Mouse (Mus musculus) adrenal gland, adult 8-10 months (tissue): ENCODE measurements at regions not wholly inside any gene's neighbourhood (a gene's known extent, or its start where the extent isn't known, plus 50 kb on each side); places are given as distances from the start of the nearest gene placed in this dataset.
A peak's percentile ranks its signal among the peaks of the same experiment; 100 is the strongest.
"Not testable (repeated sequence)": the region's sequence is repeated elsewhere in the genome, so short reads cannot be mapped to it uniquely, and the experiment has no call there.

Source experiments
- DNase-seq: peaks from one replicate; pipeline ENCODE4 v3.0.0; 2022

DNA sequence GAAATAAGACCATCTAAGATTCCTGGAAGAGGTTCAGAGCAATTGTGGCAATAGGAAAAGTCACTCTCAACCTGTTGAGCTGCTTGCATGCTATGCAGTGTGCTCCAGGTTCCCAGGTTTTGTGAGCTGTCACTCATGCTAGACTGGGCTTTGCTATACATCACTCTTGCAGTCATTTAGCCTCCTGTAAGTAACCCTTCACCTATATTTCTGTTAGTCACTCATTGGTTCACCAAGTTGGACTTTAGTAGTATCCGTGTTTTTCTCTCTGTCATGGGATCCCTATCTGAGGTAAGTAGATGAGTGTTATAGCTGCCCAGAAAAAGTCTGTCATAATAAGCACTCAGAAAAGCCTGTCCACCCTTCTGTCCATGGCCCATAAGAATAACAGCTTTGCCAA, 332.3 kb upstream of the Tbl1xr1 start:
- no peak for DNase-seq

DNA sequence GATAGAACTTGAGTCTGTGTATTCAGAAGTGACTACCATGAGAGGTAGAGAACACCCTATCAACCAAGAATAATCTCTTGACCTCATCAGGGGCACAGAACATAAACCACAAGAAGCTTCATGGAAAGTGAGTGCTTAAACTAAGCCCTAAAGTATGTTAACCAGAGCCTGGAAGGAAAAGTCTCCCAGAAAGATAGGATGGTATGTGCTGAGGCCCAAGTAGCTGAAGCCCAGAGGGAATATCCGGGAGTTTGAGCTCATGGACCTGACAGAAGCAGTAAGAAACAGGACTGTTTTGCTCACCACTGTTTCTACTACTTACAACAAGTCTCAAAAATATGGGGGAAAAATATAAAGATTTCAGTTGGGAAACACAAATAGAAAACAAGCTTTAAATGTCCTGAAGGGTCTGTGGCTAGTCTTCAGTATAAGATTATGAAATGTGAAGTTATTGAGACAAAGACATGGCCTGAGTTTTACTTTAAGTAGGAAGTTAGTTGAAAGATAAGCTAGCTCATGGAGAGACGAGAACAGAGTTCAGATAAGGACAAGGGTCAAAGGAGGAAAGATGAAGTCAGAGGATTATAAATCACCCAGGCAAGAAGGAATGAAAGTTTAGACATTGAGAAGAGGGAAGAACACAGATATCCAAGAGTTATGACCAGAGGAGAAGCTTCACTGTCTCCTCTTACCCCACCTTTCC, 315.8 kb upstream of the Tbl1xr1 start:
- no peak for DNase-seq

DNA sequence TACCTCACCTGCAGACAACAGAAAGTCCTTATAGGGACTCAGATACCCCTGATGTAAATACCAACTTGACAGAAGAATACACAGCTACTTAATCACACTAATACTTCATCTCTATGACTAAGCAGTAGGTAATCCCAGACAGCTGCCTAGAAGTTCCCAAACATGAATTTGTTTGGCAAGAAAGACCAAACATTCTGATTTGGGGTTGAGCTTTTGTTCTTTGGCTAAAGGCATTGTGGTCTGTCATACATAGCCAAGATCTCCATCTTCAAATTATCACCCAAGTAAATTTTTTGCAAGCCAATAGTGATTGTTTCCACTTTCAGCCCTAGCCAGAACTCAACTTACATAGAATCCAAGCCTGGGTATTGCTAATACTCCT, 315.2 kb upstream of the Tbl1xr1 start:
- no peak for DNase-seq

DNA sequence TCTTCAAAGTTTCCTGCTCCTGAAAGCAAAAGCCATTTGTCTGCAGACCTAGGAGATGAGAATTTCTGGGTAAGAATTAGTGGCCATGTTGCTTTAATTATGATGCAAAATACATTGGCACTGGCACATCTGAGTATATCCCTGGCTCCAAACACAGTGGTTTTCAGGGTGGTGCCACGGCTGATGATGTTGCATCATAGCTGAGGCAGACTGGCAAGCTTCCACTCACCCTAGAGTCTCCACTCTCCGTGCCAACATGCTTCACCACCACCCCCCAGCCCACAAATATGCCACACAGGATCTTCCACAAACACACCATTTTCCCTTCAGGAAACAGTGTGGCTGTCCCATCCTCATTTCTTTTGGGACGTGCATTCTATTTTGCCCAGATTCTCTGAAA, 314.5 kb upstream of the Tbl1xr1 start:
- DNase-seq: peak; percentile 33

DNA sequence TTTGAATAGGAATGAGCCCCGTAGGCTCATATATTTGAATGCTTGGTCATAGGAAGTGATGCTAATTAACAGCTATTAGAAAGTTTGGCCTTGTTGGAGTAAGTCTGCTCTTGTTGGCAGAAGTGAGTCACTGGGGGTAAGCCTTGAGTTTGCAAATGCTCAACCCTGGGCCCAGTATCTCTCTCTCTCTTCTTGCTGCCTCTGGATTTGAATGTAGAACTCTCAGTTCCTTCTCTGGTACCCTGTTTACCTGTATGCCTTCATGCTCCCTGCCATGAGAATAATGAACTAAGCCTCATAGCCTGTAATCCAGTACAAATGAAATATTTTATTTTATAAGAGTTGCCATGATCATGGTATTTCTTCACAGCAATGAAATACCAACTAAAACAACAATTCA, 308.4 kb upstream of the Tbl1xr1 start:
- no peak for DNase-seq

DNA sequence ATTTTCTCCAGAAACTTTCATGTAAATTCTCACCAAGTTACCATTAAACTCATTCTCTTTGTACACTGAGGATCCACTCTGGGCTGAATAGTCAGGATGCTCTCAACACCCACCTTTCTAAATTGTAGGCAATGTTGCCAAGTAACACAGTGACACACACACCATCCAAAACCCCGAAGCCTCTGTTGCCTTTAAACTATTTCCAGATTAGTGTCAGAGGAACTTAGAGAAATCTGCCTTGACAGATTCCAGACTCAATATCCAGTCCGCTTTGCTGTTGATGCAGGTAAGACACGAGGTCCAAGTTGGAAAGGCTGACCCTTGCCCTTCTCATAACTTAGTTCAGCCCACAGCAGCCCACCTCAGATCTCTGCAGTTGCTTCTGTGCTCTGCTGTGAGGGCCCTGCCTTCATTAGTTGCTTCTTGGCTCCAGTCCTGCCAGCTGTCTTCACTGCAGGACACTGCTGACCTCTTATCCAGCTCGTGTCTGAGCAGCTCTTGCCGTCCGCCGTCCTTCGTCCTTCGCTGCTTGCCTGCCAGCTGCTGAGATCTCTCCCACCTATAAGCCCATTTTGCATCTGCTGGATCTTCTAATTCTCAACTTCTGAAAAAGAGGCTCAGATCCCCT, 306.4 kb upstream of the Tbl1xr1 start:
- no peak for DNase-seq

DNA sequence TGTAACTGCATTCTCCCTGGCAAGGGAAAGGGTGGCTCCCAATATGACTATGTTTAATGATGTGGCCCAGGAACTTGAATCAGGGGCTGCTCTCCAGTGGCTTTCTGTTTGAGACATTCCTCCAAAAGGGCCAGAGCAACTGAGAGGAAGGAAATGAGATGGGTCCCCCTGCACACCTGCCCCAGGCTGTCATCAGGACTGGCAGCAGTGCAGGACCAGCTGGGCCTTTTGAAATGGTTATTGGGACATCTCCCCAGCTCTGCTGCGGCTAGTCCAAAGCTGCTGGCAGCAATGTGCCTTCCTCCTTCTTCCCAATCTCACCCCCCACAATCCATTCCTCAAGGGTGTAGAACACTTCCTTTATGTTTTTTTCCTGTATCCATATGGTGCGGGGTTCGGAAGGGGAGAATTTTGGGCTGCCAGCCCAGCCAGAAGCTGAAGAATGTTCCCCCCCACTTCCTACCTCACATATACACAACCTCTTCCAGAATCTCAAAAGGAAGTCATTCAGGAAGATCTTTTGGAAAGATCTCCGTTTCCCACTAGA, 304.6 kb upstream of the Tbl1xr1 start:
- DNase-seq: no peak

DNA sequence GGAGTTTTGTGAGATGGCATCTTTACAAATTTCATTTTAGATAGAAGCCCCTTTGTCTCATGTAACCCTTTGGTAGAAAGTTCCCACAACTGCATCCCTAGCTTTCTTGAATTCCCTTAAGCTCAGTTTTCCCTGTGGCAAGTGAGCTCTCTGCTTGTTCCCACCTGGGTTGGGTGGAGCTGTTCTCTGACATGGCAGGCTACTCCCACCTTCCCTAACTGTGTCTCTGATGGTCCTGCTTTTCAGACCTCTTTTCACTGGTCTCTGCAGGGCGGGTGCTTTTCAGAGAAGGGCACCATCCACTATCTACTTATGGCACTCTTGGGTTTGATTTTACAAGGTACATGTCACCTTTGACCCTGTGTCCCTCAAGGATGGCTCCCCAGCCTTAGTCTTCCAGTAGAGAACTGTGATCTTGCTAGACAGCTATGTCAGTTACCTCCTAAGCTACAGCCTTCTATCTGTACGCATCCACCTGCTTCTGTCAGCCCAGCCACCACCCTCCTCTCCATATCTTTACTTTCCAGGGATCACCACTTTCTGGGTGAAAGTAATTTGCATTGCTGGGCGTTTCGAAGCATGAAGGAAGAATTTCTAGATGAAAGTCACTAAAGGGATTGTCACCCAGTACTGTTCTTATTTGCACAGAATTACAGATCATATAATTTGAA, 302.1 kb upstream of the Tbl1xr1 start:
- DNase-seq: no peak

DNA sequence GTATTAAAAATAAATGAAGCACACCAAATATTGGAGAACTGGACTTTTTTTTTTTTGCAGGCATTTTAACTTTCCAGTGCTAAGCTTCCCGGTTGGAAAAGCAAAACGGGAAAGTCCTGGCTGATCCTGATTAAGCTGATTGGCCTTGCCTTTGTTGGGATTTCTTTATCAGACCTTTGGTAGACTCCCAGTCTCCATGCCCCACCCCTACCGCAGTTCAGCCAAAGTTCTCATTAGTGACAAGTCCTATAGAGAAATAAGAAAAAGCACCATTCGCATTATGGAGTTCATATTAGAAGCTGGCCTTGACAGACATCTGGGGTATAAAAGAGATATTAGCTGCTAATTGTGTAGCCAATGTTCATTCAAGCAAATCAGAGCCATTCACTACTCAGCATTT, 297.7 kb upstream of the Tbl1xr1 start:
- DNase-seq: no peak

DNA sequence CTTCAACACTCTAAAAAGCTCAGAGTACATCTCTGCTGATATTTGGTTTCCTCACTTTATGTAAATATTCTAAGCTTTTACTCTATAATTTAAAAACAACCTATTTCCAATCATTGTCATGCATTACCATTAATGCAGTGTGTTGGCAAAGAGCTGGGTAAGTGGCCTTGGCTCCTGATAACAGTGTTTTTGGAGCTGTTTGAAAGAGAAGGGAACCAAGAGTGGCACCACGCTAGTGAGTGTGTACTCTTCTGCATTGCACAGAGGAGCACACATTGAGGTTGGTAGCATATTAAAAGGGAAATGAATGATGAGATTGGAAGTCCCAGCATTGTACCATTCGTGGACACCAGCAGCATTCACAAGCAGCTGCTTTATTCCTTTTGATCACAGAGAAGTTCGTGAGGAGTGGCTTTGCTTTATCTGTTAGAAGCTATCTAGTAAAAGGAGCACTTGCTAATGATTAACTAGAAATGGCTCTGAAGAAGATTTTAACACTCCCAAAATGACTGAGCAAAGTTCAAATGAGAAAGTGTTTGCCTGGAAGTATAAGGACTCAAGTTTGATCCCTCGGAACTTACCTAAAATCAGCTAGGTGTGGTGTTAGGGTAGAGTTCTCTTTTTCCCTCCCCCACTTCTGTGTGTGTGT, 284.3 kb upstream of the Tbl1xr1 start:
- DNase-seq: no peak

DNA sequence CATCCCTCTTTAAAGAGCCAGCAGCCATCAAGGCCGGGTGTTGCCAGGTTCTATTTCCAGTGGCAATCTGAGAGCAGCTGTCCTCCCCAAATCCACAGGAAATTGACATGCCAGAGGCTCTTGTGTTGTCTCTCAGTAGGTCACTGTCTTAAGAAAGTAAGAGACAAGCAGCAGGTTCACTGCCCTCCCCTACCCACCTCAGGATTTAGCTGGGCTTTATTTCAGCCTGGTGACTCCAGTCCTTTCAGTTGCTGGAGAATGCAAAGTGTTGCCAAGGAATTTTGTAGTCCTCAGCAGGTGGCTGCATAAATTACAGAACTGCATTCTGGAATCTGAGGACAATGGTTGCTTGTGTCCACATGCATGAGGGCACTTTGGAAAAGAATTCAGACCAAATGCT, 278.3 kb upstream of the Tbl1xr1 start:
- no peak for DNase-seq

DNA sequence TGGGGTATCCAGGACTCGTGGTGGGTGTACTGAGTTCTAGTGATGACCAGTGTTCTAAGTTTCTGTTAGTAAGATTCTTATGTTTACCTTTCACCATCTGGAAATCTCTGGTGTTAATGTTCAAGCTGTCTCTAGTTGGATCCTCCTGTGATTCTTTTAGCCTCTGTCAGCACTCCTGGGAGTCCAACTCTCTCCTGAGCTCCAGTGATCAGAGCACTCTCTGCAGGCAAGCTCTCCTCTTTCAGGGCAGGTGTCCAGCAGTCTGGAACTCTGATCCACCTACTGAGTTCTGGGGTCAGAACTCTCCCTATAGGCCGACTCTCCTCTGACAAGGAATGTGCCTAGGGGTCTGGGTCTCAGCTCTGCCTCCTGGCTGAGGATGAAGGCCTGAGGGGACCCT, 272.6 kb upstream of the Tbl1xr1 start:
- DNase-seq: not testable (repeated sequence)

DNA sequence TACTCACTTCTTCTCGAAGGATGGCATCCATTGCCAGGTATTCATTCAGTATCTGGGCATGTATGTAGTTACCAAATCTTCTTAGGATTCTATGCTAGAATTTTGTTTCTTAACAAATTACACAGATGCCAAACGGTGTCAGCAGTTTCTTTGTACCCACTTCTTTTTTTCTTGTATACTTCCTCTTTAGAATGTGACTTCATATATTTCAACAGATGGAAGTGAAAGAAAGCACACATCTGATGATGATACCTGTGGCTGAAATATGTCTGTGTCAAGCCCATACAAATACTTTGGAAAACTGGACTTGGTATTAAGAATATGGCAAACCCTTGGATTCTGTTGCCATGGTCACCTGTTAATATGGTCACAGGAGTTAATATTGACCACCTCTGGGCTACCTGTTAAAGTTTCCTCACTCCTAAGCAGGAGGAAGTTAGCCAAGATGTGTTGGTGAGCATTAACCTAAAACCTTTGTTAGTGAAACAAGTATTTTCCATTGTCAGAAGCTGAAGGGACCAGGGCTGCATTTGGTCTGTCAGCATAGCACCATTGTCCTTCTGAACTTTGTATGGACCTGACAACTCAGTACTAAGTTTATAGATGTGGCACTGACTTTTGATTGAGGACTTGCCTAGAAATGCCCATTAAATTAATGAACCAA, 269.8 kb upstream of the Tbl1xr1 start:
- no peak for DNase-seq

DNA sequence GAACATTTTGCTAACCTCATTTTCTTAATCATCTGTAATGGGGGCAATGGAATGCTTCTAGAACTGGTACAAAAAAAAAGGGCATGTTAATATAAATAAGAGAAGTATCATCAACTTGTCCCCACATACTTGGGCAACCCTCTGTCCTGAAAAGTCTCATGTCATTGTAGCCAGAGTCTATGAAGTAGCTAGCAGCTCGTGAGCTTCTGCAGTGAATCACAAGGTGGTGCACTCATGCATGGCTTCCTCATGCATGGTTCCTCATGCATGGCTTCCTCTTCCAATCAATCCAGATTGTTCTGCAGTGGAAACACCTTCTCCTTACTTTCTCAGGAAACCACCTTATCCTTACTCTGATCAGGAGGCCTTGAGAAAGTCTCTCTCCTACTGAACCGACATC, 267.9 kb upstream of the Tbl1xr1 start:
- no peak for DNase-seq

DNA sequence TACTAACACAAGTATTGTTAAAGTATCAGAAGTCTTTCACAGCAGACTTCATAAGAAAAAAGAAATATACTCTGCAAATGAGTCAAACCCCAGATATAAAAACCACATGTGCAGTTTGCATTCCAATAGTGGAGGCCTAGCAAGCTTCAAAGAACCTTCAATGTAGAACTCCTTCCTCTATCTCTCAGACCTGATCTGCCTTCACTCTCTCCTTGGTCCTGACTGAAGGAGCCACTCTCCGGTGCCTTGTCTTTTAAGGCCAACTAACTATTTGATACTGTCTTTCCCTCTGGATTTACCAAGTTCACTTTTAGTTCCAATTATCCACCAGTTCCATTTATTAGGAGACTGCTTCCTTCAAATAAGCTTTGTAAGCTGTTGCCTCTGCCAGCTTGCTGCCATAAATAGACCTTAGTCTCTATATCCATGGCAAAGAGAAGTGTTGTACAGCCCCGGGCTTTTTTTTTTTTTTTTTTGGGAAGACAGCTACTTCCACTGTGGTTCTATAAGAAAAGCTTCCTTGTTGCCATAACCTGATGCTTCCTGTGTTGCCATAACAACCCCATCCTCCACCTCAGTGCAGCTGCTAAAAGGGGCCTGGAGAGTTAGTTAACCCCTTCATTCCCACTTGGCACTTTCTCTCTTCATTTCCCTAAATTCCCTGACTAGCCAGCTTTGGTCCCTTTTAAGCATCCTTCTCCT, 266.5 kb upstream of the Tbl1xr1 start:
- no peak for DNase-seq

DNA sequence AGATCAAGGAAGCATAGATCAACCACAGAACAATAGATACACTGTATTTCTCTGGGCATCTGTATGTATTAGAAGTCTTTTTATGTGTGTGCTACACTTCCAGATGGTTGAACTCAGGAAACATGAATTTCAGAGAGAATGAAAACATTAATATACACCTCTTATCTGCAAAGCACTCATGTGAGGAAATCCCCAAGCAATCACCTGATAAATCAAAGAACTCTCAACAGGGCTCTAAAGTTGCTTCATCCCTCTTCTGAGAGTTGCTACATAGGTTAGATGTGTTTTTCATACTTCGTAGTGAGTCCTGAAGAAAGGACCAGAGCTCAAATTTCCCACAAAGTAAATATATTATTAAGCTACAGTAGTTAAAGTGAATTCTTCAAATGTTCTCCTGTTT, 263.1 kb upstream of the Tbl1xr1 start:
- DNase-seq: no peak

DNA sequence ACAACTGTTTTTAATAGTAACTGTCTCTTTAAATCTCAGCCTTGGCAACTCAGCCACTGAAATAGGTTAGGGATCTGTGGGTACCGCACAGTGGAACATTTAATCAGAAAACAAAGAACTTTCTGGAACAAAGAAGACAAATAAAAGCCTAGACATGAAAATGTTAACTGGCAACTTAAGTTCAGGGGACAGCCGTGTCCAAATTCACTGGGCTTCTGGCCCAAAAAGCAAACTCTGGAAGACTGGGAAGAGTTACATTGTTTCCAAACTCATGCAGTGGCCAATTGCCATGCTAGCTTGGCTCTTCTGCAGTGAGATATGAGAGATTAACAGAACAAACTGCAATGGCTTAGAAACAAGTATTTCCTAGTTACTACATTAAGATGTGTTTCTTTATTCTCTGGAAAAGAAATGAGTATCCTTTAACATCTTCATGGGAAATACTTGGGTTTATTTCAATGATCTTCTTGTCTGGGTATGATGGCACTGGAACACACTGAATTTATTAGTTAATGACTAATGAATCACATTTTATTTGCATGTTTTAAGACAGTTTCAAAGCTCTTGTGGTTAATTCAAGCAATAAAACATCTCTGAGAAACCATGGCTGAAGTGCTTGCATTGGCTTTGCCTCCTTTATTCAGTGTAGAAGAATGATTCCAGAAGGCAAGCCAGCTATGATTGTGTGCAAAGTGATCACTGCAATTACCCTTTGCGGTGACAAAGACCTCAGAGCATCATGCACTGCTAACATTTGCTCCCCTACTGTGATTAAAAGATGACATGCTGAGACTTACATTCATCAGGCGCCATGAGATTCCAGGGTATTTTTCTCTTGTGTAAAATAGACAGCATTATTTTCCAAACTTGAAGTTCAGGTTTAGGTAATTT, 259.2 kb upstream of the Tbl1xr1 start:
- no peak for DNase-seq

DNA sequence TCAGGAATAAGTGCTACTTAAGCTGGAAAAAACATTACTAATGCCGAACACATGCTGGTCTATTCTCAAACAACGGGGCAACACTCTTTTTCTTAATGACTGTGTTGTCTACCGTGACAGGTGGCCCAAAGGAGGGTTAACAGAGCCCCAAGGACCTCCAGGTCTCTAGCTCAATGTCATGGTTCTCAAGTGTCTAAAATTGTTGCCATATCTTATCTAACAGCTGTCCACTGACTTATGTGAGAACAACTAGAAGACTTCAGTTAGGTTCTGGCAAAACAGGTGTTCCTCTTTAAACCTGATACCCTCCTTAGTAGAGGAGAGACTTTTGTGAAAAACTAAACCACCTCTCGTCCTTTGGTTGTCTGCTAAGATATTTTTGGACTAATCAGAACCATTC, 257.4 kb upstream of the Tbl1xr1 start:
- DNase-seq: no peak

DNA sequence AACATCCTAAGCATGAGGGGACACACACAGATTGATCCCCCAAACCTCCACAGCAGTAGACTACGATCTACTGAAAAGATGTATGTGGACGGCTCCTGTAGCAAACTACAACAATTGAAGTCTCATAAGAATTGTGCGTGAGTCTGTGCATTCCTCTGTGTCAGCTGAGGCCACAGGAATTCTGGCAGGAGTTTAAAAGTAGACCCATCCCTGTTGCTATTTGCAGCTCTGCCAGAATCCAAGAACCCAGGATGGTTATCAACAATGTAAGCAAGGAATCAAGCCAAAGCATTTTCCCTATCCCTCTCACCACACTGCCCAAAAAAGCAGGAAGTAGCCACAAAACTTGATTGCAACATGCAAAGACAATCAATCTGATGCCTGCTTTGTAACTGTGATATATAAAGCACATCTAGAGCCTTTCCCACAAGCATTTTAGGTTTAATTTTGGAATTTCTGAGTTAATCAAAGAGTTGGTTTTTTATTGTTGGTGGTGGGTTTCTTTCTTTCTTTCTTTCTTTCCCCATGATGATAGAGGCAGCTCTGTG, 256.3 kb upstream of the Tbl1xr1 start:
- DNase-seq: no peak

DNA sequence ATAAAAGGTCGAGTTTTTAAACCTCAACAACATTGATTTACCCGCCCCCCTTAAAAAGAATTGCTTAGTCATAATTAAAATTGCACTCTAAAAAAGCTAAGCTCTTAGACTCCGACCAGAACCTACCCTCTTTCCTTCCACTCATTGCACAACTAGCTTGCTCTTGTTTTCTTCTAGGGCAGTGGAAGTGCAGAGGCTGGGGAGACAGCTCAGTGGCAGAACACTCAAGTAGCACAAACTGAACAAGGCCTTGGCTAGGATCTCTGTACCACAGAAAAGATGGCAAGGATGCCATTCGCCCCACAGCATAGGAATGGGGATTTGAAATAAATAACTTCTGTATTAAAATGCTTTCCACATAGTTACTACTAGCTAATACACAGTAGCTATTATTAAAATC, 253.8 kb upstream of the Tbl1xr1 start:
- DNase-seq: no peak

DNA sequence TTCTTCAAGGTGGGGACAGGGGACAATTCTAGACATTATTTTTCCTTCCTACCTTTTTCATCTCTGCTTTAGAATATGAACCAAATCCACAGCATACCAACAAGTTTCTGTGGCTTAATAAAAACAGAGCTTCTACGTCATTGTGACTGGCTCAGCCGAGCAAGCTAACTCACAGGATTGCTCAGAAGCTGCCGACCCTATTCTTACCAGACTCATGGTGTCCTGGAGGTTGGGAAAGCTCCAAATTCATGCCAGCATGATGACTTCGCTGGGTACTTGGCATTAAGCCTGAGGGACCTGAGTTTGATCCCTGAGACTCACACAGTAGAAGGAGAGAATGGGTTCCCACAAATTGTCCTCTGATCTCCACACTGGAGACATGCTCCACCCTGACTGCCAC, 253.1 kb upstream of the Tbl1xr1 start:
- no peak for DNase-seq
